Mouse (Mus musculus): ENCODE data around the gene Clcn3. TPM values are rescaled to one million over a fixed set of nuclear protein-coding genes. Genes with fewer than 3 reads are reported as not detected.
A peak's percentile ranks its signal among the peaks of the same experiment; 100 is the strongest.

Clcn3 gene
- polyA plus RNA-seq, 1 experiment from 2014 or later: 51.6 TPM

DNA sequence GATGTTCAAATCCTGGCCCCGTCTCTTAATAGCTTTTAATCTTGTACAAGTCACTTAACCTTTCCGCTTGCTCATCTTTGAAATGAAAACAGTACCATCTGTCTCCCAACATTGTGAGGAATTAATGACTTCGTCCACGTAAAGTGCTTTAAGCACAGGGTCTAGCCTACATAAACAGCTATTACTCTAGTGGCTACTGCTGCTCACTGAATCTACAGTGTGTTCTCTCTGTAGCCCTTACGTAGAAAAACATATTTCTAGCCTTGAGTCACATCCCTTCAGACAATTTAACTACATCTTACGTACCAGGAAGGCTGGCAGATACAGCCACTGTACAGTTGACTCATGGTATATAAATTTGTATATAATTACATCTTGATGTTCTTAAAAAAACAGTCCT is 118.2 kb downstream of the Clcn3 start:
- no peaks in the 10 kb centered on the region for H3K27me3 ChIP-seq
- WGBS: 70% methylated on average over 6 of the region's 6 CpGs
- no peaks in the 10 kb centered on the region for H3K4me1 ChIP-seq (replicated peaks)
- no peak overlapping the region for H3K4me3 ChIP-seq (replicated peaks)
- no peak for ATAC-seq
- H3K9me3 ChIP-seq: no peaks in the 10 kb centered on the region
- H3K27ac ChIP-seq: no peak overlapping the region
- no peaks in the 10 kb centered on the region for H3K36me3 ChIP-seq
- no peak overlapping the region for H3K4me2 ChIP-seq (replicated peaks)
- no peak overlapping the region for H3K9ac ChIP-seq (replicated peaks)

DNA sequence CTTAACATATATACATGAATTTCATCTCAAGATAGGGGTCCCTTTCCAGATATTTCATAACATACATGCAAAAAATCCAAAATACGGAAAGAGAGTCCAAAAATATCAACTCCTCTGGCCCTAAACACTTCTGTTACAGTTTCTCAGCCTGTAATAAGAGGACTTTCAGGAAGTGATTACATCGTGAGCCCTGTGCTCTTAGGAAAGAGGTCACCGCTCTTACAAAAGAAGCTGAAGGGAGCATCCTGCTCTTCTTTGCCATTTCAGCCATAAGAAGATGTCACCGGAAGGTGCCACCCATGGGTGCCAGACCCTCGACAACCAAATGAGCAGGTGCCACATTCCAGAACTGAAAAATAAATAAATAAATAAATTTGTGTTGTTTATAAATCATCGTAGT is 121.3 kb downstream of the Clcn3 start:
- no peaks in the 10 kb centered on the region for H3K27me3 ChIP-seq
- H3K9me3 ChIP-seq: no peaks in the 10 kb centered on the region
- 93% methylated on average over 6 of the region's 6 CpGs for WGBS
- H3K4me2 ChIP-seq (replicated peaks): no peak overlapping the region
- no peak for ATAC-seq
- no peaks in the 10 kb centered on the region for H3K36me3 ChIP-seq
- no peaks in the 10 kb centered on the region for H3K4me1 ChIP-seq (replicated peaks)
- no peak overlapping the region for H3K27ac ChIP-seq
- H3K4me3 ChIP-seq (replicated peaks): no peak overlapping the region
- no peak overlapping the region for H3K9ac ChIP-seq (replicated peaks)

DNA sequence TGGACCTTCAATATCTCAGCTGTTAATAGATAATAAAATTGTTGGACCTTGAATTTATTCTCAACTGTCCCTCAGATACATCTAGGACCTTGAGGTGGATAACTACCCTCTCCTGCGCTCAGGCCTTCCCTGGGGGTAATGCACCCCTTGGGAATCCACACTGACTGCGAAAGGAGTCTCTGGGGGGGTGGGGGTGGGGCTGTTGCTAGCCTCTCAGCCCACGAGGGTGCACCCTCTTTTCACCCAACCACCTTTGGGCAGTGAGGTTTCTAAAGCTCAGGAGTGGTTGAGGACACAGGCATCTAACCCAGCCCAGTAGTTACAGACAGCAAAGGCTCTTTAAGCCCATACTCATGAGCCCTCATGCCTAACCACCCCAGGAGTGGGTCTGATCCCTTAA is 122.4 kb downstream of the Clcn3 start:
- H3K36me3 ChIP-seq: no peaks in the 10 kb centered on the region
- no peaks in the 10 kb centered on the region for H3K27me3 ChIP-seq
- 0 out of 2 replicates have a peak, but pooled peaks have one; percentile 17 for ATAC-seq
- WGBS: 68% methylated on average over 3 of the region's 3 CpGs
- no peak overlapping the region for H3K9ac ChIP-seq (replicated peaks)
- no peak overlapping the region for H3K4me3 ChIP-seq (replicated peaks)
- no peak overlapping the region for H3K4me2 ChIP-seq (replicated peaks)
- no peaks in the 10 kb centered on the region for H3K9me3 ChIP-seq
- H3K27ac ChIP-seq: no peak overlapping the region
- H3K4me1 ChIP-seq (replicated peaks): no peaks in the 10 kb centered on the region

Other genes starting within 250 kb of the Clcn3 start
- gene Hpf1, start 92.9 kb downstream of the Clcn3 start, polyA plus RNA-seq (2015; fragmentation: Nextera tagmentation; extraction: Ambion mirVana): 105 and 109 TPM in 2 replicates
- 21.5 and 22.0 TPM in 2 replicates for gene Nek1, start 9.9 kb upstream of the Clcn3 start, polyA plus RNA-seq (2015; fragmentation: Nextera tagmentation; extraction: Ambion mirVana)
- gene Sh3rf1, start 240.6 kb upstream of the Clcn3 start, polyA plus RNA-seq (2015; fragmentation: Nextera tagmentation; extraction: Ambion mirVana): 29.3 and 29.8 TPM in 2 replicates